Mouse (Mus musculus) forebrain, embryonic 11.5 days (tissue): Measurements from ENCODE around the gene Gm8334. TPM values are rescaled to one million over a fixed set of nuclear protein-coding genes. Genes with fewer than 3 reads are reported as not detected.
"Not testable (repeated sequence)": the region's sequence is repeated elsewhere in the genome, so short reads cannot be mapped to it uniquely, and the experiment has no call there.

ENCODE experiments used
- ATAC-seq: fragments of 200-750 bp; cut with Nextera tagmentation; replicated peaks from 2 replicates; pipeline ENCODE4 v1.8.0; 2017; ENCODE audit warnings: moderate TSS enrichment; ENCODE audit not compliant: low FRiP score
- DNase-seq: peaks from one replicate; pipeline ENCODE4 v3.0.0-alpha.2; 2017; ENCODE audit warnings: low spot score
- H3K27ac ChIP-seq: fragments of 300-500 bp; sonication (generic); 2 replicates; pipeline ENCODE4 v1.5.1; 2014; ENCODE audit warnings: low read depth, low read length
- H3K27me3 ChIP-seq: fragments of 300-500 bp; sonication (generic); 2 replicates; pipeline ENCODE4 v1.6.1; 2014; ENCODE audit warnings: mild to moderate bottlenecking, low read length, mixed read lengths; ENCODE audit not compliant: control insufficient read depth, insufficient read depth
- H3K36me3 ChIP-seq: fragments of 300-500 bp; sonication (generic); 2 replicates; pipeline ENCODE4 v1.6.1; 2014; ENCODE audit warnings: mild to moderate bottlenecking, low read length, moderate library complexity, mixed read lengths; ENCODE audit not compliant: control insufficient read depth, insufficient read depth
- H3K4me1 ChIP-seq: fragments of 300-500 bp; sonication (generic); replicated peaks from 2 replicates; pipeline ENCODE4 v1.6.1; 2014; ENCODE audit warnings: low read length, mixed read lengths; ENCODE audit not compliant: control insufficient read depth, insufficient read depth
- H3K4me2 ChIP-seq: fragments of 300-500 bp; sonication (generic); 2 replicates; pipeline ENCODE4 v1.6.1; 2014; ENCODE audit warnings: low read depth, mild to moderate bottlenecking, low read length, moderate library complexity, mixed read lengths; ENCODE audit not compliant: severe bottlenecking
- H3K4me3 ChIP-seq: fragments of 300-500 bp; sonication (generic); 2 replicates; pipeline ENCODE4 v1.5.1; 2014; ENCODE audit warnings: low read depth, low read length
- H3K9ac ChIP-seq: fragments of 300-500 bp; sonication (generic); 2 replicates; pipeline ENCODE4 v1.6.1; 2014; ENCODE audit warnings: low read length
- H3K9me3 ChIP-seq: fragments of 300-500 bp; sonication (generic); 2 replicates; pipeline ENCODE4 v1.6.1; 2016; ENCODE audit warnings: low read length, mixed read lengths; ENCODE audit not compliant: control insufficient read depth
- WGBS: fragments of 180-500 bp; shearing (Covaris S2); extraction: QIAGEN DNeasy Blood & Tissue Kit; methylation state at CpG from one replicate; pipeline ENCODE4 v1.1.7; 2014; 5-methylcytosine and 5-hydroxymethylcytosine counted together
- polyA plus RNA-seq: library from polyadenylated mRNA; unstranded; fragments of >200 nt; fragmentation: Nextera tagmentation; extraction: Ambion mirVana; gene quantifications from 2 replicates; pipeline ENCODE4 v1.2.1, GENCODE M21; 2014

Gm8334 gene
- not detected in 2 replicates for polyA plus RNA-seq

- not testable (repeated sequence) for H3K27ac ChIP-seq, DNase-seq, H3K4me2 ChIP-seq, H3K9ac ChIP-seq, ATAC-seq, H3K4me3 ChIP-seq, H3K4me1 ChIP-seq, H3K27me3 ChIP-seq, H3K36me3 ChIP-seq, H3K9me3 ChIP-seq
- 81% methylated on average over 4 of the region's 7 CpGs for WGBS
Observed at GRCm38 (mm10) chrX:148615053-148615452, at the start of gene Gm8334. Gene Gm8334 (minus strand): TSS chrX:148615153.

- not testable (repeated sequence) for H3K27ac ChIP-seq, H3K4me3 ChIP-seq, H3K4me2 ChIP-seq, H3K4me1 ChIP-seq, H3K36me3 ChIP-seq, H3K9me3 ChIP-seq, ATAC-seq, H3K9ac ChIP-seq, H3K27me3 ChIP-seq, DNase-seq
- 56% methylated on average over 1 of the region's 4 CpGs for WGBS
Observed at GRCm38 (mm10) chrX:148663298-148663697, 48.3 kb upstream of the Gm8334 start, which contains the start of gene Gm15127. Gene Gm15127 (plus strand): TSS chrX:148663598.

Other genes with a start within 250 kb of the Gm8334 start
- gene Gm15114, start 126.2 kb downstream of the Gm8334 start, polyA plus RNA-seq = not detected in 2 replicates
- not detected in 2 replicates for gene Gm15127, start 48.4 kb upstream of the Gm8334 start, polyA plus RNA-seq
- not detected in 2 replicates for gene Luzp4, start 242.5 kb upstream of the Gm8334 start, polyA plus RNA-seq